Mouse (Mus musculus) limb, embryonic 13.5 days (tissue): ENCODE results near the gene Elf5. TPM values are rescaled to one million over a fixed set of nuclear protein-coding genes. Genes with fewer than 3 reads are reported as not detected.
A peak's percentile ranks its signal among the peaks of the same experiment; 100 is the strongest.

ENCODE experiments used
- ATAC-seq: fragments of 200-750 bp; cut with Nextera tagmentation; 2 replicates; pipeline ENCODE4 v1.8.0; 2017; ENCODE audit warnings: low read depth, moderate number of reproducible peaks, moderate TSS enrichment; ENCODE audit not compliant: low FRiP score
- H3K27ac ChIP-seq: fragments of 300-500 bp; sonication (generic); 2 replicates; pipeline ENCODE4 v1.5.1; 2015; ENCODE audit warnings: inconsistent platforms, mild to moderate bottlenecking, moderate library complexity
- H3K27me3 ChIP-seq: fragments of 300-500 bp; sonication (generic); 2 replicates; pipeline ENCODE4 v1.6.1; 2015; ENCODE audit warnings: mild to moderate bottlenecking, inconsistent platforms
- H3K36me3 ChIP-seq: fragments of 300-500 bp; sonication (generic); 2 replicates; pipeline ENCODE4 v1.6.1; 2015; ENCODE audit warnings: inconsistent platforms, mild to moderate bottlenecking, moderate library complexity
- H3K4me1 ChIP-seq: fragments of 300-500 bp; sonication (generic); 2 replicates; pipeline ENCODE4 v1.6.1; 2015; ENCODE audit warnings: inconsistent platforms
- H3K4me2 ChIP-seq: fragments of 300-500 bp; sonication (generic); replicated peaks from 2 replicates; pipeline ENCODE4 v1.6.1; 2015; ENCODE audit warnings: inconsistent platforms, mild to moderate bottlenecking, moderate library complexity
- H3K4me3 ChIP-seq: fragments of 300-500 bp; sonication (generic); 2 replicates; pipeline ENCODE4 v1.5.1; 2015; ENCODE audit warnings: moderate library complexity, mild to moderate bottlenecking, inconsistent platforms
- H3K9ac ChIP-seq: fragments of 300-500 bp; sonication (generic); 2 replicates; pipeline ENCODE4 v1.6.1; 2015; ENCODE audit warnings: mild to moderate bottlenecking, inconsistent platforms
- H3K9me3 ChIP-seq: fragments of 300-500 bp; sonication (generic); 2 replicates; pipeline ENCODE4 v1.6.1; 2016; ENCODE audit warnings: inconsistent platforms
- WGBS: fragments of 180-500 bp; shearing (Covaris S2); methylation state at CpG from one replicate; pipeline ENCODE4 v1.1.7; 2015; 5-methylcytosine and 5-hydroxymethylcytosine counted together
- polyA plus RNA-seq: library from polyadenylated mRNA; unstranded; fragments of >200 nt; fragmentation: Nextera tagmentation; extraction: Ambion mirVana; gene quantifications from 2 replicates; pipeline ENCODE4 v1.2.1, GENCODE M21; 2015

The Elf5 gene
- 0.17 and 0.29 TPM in 2 replicates for polyA plus RNA-seq

DNA sequence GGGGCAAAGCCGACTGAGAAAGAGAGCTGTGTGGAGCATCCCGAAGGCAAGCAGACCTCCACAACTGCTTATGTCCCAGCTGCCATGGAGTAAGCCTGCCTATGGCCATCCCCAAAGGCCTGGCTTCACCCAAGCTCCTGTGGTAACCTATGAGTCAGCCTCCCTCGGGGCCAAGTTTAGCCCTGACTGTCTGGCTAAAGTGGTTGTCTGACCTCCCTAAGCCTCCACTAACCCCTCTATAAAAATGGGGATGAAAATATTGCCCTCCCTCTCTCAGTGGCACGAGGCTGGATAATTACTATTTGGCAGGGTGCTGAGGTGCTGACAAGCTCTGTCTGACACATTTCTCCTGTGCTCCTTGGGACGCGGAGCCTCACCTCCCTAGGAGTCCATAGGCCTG is at the start of gene Elf5:
TSS of gene Elf5 (plus strand) at position 341 of the 400 bp plus-strand sequence.
- Histone ChIP-seq H3K27ac (no peak within 1 kb of the TSS), H3K36me3 (no peaks in the 10 kb centered on the region), H3K9me3 (no peaks in the 10 kb centered on the region), H3K4me1 (no peaks in the 10 kb centered on the region), H3K27me3 (no peaks in the 10 kb centered on the region), H3K9ac (no peak within 1 kb of the TSS), H3K4me2 (no peak within 1 kb of the TSS), H3K4me3 (no peak within 1 kb of the TSS)
- 71% methylated on average over 6 of the region's 6 CpGs for WGBS
- no peak for ATAC-seq

DNA sequence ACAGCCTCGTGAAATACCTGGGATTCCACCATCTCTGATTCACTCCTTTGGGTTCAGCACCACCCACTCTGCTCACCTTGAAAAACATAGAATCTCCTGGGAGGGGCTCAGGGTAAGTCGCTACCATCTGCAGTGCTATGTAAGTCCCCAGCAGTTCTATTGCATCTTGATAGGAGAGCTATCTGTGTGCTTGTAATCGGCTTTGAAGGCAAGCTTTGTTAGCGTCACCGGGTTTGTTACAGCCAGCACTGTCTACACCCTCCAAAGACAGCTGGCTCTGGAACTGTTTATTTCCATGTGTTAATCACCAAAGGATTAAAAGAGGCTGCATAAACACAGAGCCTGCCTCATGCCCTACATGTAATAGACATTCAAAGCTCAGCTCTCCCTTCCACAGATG is 38.9 kb upstream of the Elf5 start:
- 65% methylated on average over 5 of the region's 5 CpGs for WGBS
- no peak overlapping the region for H3K4me2 ChIP-seq
- no peak overlapping the region for H3K4me3 ChIP-seq
- ATAC-seq, result no peak
- no peaks in the 10 kb centered on the region for H3K4me1 ChIP-seq
- H3K27me3 ChIP-seq, result no peaks in the 10 kb centered on the region
- no peak overlapping the region for H3K27ac ChIP-seq
- H3K36me3 ChIP-seq, result no peaks in the 10 kb centered on the region
- H3K9me3 ChIP-seq, result no peaks in the 10 kb centered on the region
- H3K9ac ChIP-seq, result no peak overlapping the region

DNA sequence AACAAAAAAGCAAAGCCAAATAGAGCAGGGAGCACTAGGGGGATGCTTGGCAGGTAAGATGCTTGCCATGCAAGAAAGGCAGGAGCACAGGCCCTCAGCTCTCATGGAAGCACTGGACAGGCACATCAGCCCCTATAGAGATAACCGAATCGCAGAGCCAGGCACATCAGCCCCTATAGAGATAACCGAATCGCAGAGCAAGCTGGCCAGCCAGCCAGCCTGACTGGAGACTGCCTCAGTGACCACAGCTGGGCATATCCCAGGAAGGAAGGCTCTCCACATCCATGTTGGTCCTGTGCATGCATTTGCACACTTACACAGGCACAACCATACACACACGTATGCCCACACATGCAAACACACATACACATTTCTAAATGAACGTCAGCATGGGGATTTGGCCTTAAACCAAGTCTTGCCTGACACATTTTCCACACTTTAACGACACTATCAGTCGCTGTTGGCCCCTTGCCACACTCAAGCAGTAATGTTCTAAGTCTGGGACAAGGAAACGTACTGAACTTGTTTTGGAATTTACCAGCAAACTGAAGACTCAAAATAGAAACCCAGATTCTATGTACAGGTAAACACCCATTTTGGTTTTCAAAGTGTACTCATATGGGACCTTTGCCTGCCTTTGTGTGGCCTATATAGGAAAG is 31.9 kb upstream of the Elf5 start:
- peaks cover 12% of the 10 kb centered on the region for H3K4me1 ChIP-seq
- H3K36me3 ChIP-seq, result no peaks in the 10 kb centered on the region
- H3K9ac ChIP-seq, result no peak overlapping the region
- WGBS, result 62% methylated on average over 9 of the region's 9 CpGs
- ATAC-seq, result no peak
- no peaks in the 10 kb centered on the region for H3K27me3 ChIP-seq
- no peaks in the 10 kb centered on the region for H3K9me3 ChIP-seq
- no peak overlapping the region for H3K27ac ChIP-seq
- no peak overlapping the region for H3K4me2 ChIP-seq
- no peak overlapping the region for H3K4me3 ChIP-seq

DNA sequence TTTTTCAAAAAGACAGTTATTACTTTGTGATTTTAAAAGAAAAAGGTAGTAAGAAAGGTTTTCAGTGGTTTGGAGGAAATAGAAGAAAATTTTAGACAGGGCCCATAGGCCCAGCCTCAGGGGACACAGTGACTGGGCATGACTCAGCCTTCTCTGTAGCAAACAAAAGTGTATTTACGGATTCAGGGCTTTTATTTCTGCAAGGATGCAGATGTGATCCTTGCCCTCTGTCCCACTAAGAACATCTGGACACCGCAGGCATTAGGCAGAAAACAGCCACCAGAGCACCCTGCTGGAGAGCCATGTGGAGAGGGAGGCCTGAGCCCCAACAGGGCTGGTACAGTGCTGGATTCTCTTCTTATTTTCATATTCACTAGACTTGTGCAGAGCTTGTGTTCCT is 29.3 kb upstream of the Elf5 start:
- Histone ChIP-seq H3K27me3 (no peaks in the 10 kb centered on the region), H3K36me3 (no peaks in the 10 kb centered on the region), H3K4me1 (peaks cover 12% of the 10 kb centered on the region), H3K27ac (no peak overlapping the region), H3K4me3 (no peak overlapping the region), H3K4me2 (no peak overlapping the region), H3K9me3 (no peaks in the 10 kb centered on the region), H3K9ac (no peak overlapping the region)
- WGBS, result 46% methylated on average over 2 of the region's 2 CpGs
- ATAC-seq, result no peak

DNA sequence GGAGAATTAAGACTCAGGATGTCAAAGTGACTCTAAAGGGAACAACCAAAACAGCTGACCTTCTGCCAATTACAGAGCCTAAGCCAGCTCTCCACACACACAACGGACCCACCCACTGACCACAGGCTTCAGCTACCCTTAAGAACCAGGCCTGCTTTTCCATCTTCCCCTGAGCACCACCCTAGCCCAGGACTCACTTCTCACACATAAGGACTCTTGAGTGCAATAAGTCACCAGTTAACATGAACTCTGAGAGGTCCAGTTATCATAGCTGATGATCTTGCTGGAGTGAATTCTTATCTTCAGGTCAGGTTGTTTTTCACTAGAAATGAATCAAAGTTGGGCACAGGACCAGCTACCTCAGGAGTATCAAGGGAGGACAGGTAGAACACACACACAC is 23.6 kb upstream of the Elf5 start:
- no peak overlapping the region for H3K4me3 ChIP-seq
- no peaks in the 10 kb centered on the region for H3K36me3 ChIP-seq
- WGBS, result 69% methylated on average over 1 of the region's 1 CpGs

DNA sequence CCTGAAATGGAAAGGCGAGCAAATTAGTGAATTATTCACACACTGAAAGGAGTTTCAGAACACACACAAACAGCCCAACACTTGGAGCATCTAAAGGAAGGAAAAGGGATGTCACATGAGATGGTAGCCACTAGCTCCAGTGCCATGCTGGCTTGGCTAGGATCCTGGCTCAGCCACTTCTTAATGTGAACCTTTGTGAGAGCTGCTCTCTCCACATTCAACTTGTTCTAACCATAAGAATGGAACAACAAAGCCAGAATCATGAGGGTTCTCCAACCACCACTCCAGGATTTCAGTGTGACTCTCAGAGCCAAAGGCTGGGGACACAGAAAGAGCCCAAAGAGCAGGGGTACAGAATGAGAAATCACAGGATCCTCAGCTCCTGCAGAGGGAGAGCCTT is 23.2 kb upstream of the Elf5 start:
- no peaks in the 10 kb centered on the region for H3K9me3 ChIP-seq
- no peak for ATAC-seq
- H3K9ac ChIP-seq, result no peak overlapping the region
- H3K4me1 ChIP-seq, result 0 out of 2 replicates have a peak, but pooled peaks cover 4% of the 10 kb centered on the region
- no peak overlapping the region for H3K27ac ChIP-seq
- H3K4me2 ChIP-seq, result no peak overlapping the region
- H3K36me3 ChIP-seq, result no peaks in the 10 kb centered on the region
- WGBS, result 85% methylated on average over 1 of the region's 1 CpGs
- no peaks in the 10 kb centered on the region for H3K27me3 ChIP-seq
- no peak overlapping the region for H3K4me3 ChIP-seq

More for the DNA sequence above, 23.6 kb upstream of the Elf5 start:
- no peak overlapping the region for H3K9ac ChIP-seq
- H3K9me3 ChIP-seq, result no peaks in the 10 kb centered on the region
- H3K27ac ChIP-seq, result no peak overlapping the region
- no peak for ATAC-seq
- no peaks in the 10 kb centered on the region for H3K27me3 ChIP-seq
- 0 out of 2 replicates have a peak, but pooled peaks cover 4% of the 10 kb centered on the region for H3K4me1 ChIP-seq
- H3K4me2 ChIP-seq, result no peak overlapping the region

DNA sequence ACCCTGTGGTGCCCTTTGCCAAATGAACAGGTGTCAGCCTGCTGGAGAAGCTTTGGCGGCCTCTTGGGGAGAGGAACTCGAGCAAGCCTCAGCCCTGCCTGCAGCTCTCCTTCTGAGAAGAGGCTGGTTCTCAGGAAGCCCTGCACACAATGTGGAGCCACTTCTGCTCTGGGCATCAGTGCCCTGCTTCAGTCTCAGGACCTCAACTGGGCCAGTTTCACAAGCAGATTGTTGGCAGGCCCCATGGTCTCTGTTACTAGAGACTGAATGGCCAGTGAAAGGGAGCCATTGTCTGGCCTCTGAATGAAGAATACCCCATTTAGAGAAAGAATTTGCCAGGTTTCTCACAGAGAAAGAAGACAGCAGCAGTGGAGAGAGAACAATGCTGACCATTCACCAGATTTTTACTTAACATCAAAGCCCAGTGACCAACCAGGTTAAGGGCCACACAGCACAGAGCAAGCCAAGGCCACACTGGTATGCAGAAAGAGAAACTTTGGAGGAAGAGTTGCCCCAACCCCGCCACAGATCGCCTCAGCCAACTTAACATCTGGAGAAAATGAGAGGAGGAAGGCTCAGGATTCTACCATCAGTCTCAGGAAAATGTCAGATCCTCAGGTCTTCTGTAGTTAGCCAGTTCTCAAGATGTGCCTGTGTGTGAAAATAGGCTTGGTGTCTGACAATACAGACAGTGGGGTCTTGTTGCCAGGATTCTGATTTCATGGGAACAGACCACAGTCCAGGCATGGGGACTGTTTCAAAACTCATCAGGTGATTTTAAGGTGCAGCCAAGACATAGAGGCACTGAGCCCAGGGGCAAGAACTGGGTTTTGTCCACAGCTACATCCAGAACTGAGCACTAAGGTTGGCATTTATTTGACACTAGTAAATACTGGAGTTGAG is 21.2 kb upstream of the Elf5 start:
- no peaks in the 10 kb centered on the region for H3K27me3 ChIP-seq
- no peaks in the 10 kb centered on the region for H3K36me3 ChIP-seq
- H3K4me3 ChIP-seq, result no peak overlapping the region
- no peak overlapping the region for H3K9ac ChIP-seq
- WGBS, result 55% methylated on average over 4 of the region's 4 CpGs
- no peak overlapping the region for H3K27ac ChIP-seq
- H3K9me3 ChIP-seq, result no peaks in the 10 kb centered on the region
- no peak for ATAC-seq
- H3K4me1 ChIP-seq, result 0 out of 2 replicates have a peak, but pooled peaks cover 4% of the 10 kb centered on the region
- H3K4me2 ChIP-seq, result no peak overlapping the region

DNA sequence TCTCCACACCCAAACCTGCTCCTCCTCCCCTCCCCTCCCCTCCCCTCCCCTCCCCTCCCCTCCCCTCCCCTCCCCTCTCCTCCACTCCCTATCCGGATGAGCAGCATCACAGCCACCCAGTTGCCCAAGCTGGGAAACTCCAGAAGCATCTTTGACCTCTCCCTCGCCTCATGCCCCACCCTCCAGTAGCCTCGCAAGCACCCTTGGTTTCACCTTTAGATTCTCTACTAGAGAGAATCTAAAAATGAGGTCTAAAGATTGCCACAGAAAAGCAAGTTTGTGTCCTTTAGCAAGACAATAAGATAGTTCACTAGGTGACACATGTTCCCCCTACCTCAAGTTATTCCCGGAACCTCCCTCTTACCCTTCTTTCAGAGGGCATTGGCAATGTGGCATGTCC is 19.9 kb upstream of the Elf5 start:
- ATAC-seq, result no peak
- H3K9me3 ChIP-seq, result no peaks in the 10 kb centered on the region
- H3K4me3 ChIP-seq, result no peak overlapping the region
- no peaks in the 10 kb centered on the region for H3K36me3 ChIP-seq
- H3K4me2 ChIP-seq, result no peak overlapping the region
- H3K4me1 ChIP-seq, result 0 out of 2 replicates have a peak, but pooled peaks cover 4% of the 10 kb centered on the region
- H3K27ac ChIP-seq, result no peak overlapping the region
- no peak overlapping the region for H3K9ac ChIP-seq
- 77% methylated on average over 4 of the region's 4 CpGs for WGBS
- no peaks in the 10 kb centered on the region for H3K27me3 ChIP-seq

DNA sequence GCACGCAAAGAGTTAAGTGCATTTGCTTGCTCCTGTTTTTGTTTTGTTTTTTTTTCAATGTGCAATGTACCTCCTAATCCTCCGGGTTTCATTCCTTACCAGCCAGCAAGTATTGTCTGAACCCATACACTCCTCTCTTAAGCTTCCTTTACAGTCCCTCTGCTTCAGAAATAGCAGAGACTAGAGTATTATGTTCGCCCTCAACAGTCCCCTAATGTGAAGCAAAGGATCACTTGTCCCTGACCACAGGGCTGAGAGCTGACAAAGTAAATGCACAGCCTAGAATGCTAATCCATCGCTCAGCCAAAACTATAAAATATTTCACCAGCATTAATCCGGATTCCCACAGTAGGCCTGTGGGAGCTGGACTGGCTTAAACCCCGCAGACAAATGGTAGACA is 13.4 kb upstream of the Elf5 start:
- Histone ChIP-seq H3K27ac (no peak overlapping the region), H3K36me3 (no peaks in the 10 kb centered on the region), H3K27me3 (no peaks in the 10 kb centered on the region), H3K9me3 (no peaks in the 10 kb centered on the region), H3K4me1 (no peaks in the 10 kb centered on the region), H3K9ac (no peak overlapping the region), H3K4me2 (no peak overlapping the region), H3K4me3 (no peak overlapping the region)
- ATAC-seq, result peak; percentile 48; the same call in 1 of the 2 replicates
- WGBS, result 61% methylated on average over 6 of the region's 6 CpGs

DNA sequence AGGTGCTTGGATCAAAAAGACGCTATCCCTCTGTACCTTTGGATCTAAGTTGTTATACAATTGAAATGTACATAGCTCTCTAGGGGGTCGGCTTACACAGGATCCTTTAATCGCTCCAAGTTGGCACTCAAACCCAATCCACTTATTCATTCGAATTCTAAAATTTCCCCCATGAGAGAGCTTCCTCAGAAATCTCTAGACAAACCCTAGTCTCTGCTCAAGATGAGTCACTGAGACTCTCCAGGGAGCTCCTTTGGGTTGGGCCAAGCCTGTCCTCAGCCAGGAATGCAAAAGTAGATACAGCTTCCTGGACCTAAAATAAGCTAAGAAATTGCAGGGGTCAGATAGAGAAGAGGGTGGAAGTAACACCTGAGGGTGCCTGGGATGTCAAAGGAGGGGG is 10.8 kb upstream of the Elf5 start:
- H3K9ac ChIP-seq, result no peak overlapping the region
- H3K9me3 ChIP-seq, result no peaks in the 10 kb centered on the region
- no peak overlapping the region for H3K27ac ChIP-seq
- no peak for ATAC-seq
- no peak overlapping the region for H3K4me2 ChIP-seq
- H3K4me1 ChIP-seq, result no peaks in the 10 kb centered on the region
- 76% methylated on average over 4 of the region's 4 CpGs for WGBS
- H3K4me3 ChIP-seq, result no peak overlapping the region
- H3K27me3 ChIP-seq, result no peaks in the 10 kb centered on the region
- H3K36me3 ChIP-seq, result no peaks in the 10 kb centered on the region

DNA sequence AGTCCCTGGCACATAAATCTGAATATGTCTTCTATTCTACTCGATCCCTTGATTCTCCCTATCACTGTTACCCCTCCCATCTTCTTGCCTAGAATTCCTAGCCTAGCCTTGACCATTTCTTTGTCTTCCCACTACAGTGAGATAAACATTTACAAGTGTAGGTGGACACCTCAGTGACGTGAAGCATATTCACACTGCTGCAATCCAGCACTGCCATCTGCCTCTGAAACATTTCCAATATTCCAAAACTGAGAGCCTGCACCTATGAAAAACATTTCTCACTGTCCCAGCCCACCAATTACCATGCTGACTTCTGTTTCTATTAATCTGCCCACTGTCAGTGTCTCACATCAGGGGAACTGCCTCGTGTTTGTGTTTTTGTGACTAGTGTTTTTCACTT is 5.2 kb upstream of the Elf5 start:
- WGBS, result 76% methylated on average over 3 of the region's 3 CpGs
- Histone ChIP-seq H3K27me3 (no peaks in the 10 kb centered on the region), H3K9me3 (no peaks in the 10 kb centered on the region), H3K36me3 (no peaks in the 10 kb centered on the region), H3K9ac (no peak overlapping the region), H3K4me2 (no peak overlapping the region), H3K27ac (no peak overlapping the region), H3K4me1 (no peaks in the 10 kb centered on the region), H3K4me3 (no peak overlapping the region)
- ATAC-seq, result no peak

DNA sequence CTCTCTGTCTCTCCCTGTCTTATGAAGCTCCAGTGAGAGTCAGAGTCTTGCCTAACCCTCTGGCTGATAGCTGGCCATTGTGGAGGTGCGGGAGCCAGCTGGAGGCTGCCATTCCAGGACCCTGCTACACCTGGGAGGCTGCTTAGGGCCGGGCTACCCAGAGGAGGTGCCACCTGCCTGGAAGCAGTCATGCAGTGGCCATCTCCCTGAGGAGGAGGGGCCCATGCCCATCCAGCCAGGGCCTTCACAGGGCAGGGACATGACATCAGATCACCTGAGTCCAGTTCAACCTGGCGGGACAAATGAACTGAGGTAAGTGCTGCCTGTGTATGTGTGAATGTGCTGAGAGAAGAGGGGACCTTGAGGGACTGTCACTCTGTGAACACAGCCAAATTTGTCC is 328 bp downstream of the Elf5 start:
- H3K4me3 ChIP-seq, result no peak overlapping the region
- H3K9ac ChIP-seq, result no peak overlapping the region
- H3K27me3 ChIP-seq, result no peaks in the 10 kb centered on the region
- H3K9me3 ChIP-seq, result no peaks in the 10 kb centered on the region
- ATAC-seq, result no peak
- no peaks in the 10 kb centered on the region for H3K36me3 ChIP-seq
- no peaks in the 10 kb centered on the region for H3K4me1 ChIP-seq
- no peak overlapping the region for H3K4me2 ChIP-seq
- no peak overlapping the region for H3K27ac ChIP-seq
- 88% methylated on average over 3 of the region's 3 CpGs for WGBS
